Mouse (Mus musculus) layer of hippocampus, postnatal 36 days (tissue): ENCODE measurements around the gene Sash1. TPM values are rescaled to one million over a fixed set of nuclear protein-coding genes. Genes with fewer than 3 reads are reported as not detected.
A peak's percentile ranks its signal among the peaks of the same experiment; 100 is the strongest.

Source experiments
- DNase-seq, 2 experiments: peaks; one replicate each; pipeline ENCODE4 v3.0.0; 2022
- total RNA-seq, 2 experiments: library from RNA; stranded (reverse); gene quantifications; 2 replicates each; pipeline ENCODE4 v1.2.3; 2021

The Sash1 gene
- total RNA-seq, 2 experiments from 2014 or later = 79.8 to 81.5 TPM

DNA sequence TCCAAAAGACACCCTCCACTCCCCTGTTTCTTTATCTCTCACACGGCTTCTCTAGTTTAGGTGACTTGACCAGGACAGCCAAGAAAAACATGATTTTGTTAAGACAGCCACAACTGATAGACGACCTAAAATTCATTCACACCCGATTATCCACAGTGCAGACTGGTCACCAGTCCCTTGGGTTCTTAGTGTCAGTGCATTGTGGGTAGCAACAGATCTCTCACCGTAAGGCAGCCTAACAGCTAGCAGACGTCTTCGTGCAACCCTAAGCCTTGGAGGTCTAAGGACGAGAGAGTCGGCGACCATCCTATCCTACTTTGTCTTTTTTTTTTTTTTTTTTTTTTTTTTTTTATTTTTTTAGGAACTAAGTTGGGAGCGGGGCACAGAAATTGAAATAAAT is 34.2 kb downstream of the Sash1 start:
- DNase-seq = no peak

DNA sequence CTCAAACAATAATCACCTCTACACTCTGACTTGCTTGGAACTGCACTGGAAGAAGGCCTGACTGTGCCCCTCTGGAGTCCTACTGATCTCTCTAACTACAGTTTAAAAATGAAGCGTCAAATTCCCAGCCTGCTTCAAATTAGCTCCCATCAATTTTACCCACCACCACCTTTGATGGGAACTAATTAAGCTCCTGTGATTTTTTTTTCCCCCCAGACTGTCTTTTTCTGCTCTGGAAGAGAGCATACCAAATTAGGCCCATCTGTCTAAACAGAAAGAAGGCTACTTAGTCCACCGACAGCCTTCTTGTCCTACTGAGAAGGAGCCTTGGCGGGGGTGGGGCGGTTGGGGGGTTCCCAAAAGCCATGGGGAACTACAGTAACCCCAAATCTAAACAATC is 37.9 kb downstream of the Sash1 start:
- DNase-seq = no peak

DNA sequence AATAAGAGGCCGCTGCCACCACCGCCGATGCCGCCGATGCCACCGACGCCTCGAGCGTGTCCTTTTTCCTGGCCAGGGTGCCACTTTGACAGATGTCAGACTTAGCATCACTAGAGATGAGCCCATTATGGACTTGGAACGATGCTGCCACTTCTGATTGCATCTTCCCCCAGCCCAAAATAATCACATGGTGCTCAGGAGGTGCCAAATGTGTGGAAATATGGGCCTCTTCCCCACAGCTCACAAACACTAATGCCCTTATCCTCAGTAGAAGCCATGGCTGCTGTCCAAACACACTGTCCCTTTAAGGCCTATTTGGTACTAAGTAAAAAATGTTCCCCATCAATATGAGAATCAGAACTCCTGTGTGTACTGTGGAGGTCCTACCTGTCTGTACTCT is 39.6 kb downstream of the Sash1 start:
- no peak for DNase-seq

DNA sequence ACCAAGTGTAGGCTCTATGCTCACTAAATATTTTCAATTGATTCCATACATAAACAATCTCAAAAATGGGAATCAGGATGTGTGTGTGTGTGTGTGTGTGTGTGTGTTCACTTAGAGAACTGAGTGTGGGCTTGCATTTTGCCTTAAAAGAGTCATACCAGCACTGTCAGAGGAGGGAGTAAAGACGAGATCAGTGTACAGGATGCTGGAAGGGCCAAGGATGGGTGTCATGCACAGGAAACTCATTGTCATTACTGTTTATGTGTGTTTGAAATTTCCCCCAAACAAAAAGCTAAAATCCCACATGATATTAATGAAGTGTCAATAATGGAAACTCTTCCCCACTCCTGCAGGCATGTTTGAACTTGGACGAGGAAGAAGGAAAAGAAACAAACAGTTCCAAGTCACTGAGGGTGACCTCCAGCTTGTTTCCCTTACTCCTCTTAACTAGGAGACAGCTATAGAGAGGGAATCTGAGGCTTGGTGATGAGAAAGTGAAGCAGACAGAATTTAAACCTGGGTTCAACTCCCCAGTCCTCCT is 40.6 kb downstream of the Sash1 start:
- no peak for DNase-seq

DNA sequence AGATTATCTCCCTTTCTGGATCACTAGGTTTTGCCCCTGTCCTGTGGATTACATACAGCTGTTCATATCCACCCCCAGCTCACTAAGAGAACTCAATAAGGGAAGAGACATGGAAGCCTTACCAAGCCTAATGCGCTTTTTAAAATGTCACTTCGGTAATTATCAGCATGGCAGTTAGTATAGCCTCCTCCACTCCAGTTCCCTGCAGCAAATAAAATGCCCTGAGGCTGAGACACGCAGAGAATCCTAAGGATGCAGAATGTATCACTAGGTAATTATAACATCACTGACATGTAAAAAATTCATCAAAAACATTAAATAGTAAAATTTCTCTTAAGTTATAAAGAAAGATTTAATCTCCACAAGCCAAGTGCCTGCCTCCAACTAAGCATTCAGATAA is 45.9 kb downstream of the Sash1 start:
- no peak for DNase-seq

DNA sequence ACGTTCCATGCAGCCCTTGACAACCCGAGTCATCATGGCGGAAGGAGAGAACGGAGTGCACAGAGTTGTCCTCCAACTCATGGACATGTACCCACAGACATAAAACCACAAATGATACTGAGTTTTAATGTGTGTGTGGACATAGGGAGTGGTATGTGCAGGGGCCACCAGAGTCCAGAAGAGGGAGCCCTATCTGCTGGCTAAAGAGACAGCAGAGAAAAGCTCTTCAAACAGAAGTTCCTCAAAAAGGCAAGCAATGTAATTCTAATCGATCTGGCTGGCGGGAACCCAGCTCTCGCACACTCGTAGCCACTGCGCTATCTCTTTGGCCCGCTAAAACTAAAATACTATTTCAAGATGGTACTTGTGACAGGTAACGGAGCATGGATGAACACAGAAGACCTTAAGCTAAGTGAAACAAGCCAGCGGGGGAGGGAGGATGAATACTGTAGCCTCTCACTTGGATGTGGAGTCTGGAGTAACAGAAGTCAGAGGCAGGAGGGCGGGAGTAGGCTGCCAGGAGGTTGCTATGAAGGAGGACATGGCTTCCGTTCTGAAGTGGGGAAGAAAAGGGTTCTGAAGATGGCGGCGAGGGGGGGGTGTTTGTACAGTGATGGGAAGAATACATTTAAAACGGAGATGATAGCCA is 51.9 kb downstream of the Sash1 start:
- DNase-seq = no peak

DNA sequence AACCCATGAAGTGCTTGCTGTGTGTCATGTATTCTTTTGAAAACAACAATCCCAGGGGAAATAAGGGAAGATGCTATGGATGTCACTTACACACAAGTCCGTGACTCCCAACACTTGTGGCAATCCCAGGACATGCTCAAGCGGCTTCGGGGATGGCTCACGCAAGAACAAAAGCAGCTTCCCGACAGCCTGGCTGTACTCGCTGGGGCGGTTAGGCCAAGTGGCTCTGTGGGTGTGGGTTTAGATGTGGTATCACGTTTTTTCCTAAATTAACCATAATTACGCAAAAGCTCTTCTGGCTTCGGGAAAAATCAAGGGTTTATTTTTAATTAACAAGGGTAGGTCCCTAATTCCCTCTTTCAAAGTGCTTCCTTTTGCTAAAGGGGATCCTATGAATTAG is 59.6 kb downstream of the Sash1 start:
- DNase-seq = no peak

DNA sequence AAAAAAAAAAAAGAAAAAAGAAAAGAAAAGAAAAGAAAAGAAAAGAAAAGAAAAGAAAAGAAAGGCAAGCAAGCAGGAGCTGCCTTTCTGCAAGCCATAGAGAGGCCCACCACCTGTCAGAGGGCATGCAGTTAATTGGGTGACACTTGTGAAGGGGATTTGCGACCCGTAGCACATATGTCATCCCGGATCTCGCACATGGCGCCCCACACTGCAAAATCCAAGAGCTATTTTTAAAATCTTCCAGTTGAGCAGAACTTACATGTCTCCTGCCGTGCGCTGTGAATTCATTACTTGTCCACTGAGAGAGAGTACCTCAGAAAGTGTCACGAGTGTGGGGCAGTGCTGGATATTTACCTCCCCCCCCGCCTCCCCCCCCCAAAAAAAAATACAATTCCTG is 60.0 kb downstream of the Sash1 start:
- no peak for DNase-seq

DNA sequence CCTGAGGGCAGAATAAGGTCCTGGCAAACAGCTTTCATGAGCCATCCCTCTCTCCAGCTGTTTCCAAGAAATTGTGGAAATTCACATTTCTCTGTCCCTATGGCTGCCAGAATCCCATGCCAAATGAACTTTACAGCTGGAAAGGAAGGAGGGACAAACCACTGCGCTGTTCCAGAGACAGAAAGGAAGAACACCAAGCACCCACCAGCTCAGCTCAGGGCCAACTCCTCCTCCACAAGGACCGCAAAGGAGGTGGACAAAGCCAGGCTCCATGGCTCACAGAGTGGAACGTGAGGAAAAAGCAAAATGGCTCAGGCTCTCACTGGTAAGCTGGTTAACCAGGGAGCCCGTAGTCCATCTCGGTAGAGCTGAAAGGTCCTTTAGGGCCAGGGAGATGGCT is 67.8 kb downstream of the Sash1 start:
- no peak for DNase-seq

DNA sequence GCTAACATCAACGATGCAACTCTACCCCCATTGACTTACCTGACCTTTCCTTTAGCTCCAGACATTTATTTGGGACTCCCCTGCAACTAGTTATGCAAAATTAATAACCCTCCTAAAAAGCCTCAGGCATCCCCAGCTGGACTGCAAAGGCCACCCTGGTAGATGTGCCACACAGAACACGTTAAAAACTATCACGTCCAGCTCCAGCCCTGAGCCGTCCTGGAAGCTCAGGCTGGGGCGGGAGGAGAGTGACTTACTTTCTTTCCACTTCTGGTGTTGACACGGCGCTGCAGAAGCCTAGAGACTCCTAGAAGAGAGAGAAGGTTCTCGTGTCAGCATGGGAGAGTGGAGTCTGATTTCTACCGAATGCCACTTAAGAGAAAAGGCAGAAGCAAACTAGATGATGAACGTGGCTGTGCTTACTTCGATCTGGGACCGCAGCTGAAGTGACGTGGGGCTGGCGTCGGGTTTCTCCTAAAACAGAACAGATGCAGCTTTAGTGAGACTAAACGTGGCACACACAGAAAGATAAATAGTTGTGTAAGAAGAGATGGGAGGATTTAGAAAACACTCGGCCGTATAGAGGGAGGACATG is 71.8 kb downstream of the Sash1 start:
- DNase-seq = no peak

DNA sequence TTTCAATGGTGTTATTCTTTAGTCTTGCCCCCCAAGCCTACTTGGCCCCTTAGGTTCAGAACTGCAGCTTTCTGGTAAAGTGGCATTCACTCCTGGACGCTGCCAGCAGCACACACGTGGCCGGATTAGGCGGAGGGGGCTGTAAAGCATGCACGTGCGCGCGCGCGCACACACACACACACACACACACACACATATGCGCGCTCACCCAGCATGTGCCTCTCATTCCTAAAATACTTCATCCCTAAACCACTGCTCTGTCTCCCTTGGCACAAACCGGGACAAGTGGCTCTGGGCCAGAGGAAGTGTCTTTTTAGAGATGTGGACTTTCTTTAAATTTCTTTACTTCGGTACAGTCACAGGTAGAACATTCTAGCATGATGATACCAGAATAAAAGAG is 72.6 kb downstream of the Sash1 start:
- no peak for DNase-seq

DNA sequence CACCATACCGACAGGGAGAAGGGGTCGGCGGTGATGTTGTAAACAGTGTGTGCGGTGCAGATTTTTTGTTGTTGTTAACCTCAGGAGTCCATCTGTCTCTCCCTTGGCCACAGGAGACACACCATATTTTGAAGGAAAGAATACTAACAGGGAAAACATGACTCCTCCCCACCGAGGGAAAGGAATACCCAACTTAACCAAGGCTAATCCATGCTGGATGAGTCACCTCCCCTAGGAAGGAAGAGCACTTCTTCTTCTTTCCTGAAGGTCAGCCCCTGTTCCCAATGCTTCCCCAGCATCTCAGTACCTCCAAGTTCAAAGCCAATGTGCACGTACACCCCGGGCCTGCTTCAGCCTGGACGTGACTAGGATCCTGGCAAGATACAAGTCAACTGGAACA is 73.1 kb downstream of the Sash1 start:
- no peak for DNase-seq

DNA sequence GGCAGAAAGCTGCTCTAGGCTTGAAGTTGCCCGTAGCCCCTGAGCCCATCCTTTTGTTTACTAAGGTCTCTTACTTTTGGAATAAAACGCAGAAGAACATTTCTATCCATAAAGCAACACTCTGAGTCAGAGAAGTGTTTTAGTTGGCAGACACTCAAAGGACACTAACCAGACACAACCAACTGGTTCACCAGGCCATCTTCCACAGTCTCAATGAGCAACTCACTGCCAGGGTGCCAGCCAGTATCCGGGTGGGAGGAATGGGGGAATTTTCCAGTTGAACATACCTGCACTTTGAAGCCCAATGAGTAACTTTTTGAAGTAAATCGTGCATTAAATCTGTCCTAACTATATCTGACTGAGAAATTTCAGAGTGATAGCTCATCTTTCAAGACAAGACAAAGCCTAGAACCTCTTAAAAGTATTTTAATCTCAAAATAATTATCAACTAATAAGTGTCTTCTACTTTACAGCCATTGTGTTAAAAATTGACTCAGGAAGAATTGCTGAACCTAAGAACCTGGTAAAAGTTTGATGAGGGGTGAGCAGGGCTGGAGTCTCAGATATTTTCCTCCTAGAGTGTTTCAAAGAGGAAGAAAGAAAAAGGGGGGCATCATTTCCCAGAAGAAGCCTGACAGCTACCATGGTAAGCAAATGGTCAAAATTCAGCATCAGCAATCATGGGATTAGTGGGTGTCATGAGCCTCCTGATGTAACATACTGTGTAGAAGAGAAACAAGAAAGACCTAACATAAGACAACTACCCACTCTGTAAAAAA is 74.4 kb downstream of the Sash1 start:
- no peak for DNase-seq

DNA sequence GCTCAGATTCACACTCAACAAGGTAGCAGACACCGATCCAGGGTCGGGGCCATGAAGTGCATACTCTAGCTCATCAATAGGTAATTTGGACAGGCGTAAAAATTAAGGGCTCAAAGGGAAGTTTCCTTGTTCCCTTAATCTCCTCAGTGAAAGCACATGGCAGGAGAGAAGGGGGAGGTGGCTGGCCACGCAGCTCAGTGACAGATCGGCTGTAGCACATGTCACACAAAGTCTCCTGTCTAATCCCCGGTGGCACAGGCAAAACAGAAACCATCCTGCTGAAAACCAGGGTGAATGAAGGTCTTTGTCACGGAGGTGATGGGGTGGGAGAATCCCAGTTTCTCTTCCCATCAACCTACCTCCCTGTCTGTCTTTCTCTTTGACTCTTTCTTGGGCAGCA is 75.4 kb downstream of the Sash1 start:
- no peak for DNase-seq

DNA sequence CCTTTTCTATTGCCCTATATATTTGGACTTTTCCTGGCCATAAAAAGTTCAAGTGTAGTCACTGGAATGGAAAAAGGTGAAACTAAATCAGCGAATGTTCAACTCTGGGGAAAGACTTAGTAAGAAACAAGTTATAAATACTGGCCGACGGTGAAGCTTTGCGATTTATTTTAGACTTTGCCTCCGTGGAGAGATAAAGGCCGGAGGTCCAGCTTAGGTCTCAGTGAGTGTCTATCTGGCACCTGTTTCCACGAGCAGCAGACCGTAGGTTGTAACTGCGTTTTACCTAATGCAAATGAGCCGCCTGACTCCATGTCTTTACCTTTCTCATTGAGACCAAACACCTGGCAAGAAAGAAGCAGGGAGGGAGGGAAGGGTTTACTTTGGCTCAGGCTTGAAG is 77.5 kb downstream of the Sash1 start:
- no peak for DNase-seq

DNA sequence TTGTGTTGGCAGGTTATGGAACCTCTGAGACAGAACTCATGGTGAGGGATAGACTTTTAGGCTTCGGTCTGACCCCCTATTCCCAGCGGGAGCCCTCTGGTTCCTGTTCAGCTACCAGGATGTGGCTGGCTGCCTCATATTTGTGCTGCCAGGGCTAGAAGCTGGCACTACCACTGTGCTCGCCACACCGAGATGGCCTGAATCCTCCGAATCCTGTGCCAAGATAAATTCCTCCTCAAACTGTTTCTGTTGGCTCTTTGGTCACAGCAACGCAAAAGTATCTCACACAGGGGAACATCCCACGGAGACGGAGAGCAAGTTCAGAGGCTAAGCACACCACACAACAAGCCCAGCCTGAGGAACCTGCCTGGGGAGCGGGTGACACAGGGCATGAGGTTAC is 78.3 kb downstream of the Sash1 start:
- no peak for DNase-seq

DNA sequence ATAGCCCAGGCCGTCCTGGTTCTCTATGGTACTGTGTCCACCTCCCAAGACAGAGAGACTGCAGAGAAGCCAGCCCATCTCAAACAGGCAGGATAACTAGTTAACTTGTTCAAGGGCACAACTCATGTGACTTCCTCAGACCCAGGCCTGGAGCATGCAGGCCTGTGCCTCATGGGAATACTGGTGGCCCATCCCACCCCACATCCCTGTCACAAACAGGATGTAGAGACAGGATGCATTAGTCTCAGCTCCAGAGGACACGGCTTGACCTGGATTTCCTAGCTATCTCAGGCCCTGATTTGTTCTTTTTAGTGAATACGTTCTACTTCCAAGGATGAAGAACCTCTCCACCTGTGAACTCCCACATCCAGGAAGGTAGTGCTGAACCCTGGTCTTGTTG is 80.5 kb downstream of the Sash1 start:
- DNase-seq = no peak

DNA sequence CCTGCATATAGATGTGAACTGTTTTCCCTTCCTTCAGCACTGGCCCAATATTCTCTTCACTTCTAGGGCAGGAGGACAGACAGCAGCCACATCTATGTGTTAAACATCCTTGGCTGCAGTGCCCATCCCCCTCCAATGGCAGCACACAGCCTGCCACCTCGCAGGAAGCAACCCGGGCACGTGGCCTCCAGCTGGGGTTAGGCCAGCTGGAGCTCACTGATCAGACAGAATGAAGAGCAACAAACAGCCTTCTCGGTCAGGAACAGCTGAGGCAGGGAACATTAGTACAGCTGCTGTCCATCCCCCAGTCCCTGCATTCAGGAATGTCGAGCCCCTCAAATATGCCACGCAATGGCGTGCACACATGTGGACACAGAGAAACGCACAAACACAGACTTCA is 81.6 kb downstream of the Sash1 start:
- DNase-seq = peak; percentile 51 to 57

DNA sequence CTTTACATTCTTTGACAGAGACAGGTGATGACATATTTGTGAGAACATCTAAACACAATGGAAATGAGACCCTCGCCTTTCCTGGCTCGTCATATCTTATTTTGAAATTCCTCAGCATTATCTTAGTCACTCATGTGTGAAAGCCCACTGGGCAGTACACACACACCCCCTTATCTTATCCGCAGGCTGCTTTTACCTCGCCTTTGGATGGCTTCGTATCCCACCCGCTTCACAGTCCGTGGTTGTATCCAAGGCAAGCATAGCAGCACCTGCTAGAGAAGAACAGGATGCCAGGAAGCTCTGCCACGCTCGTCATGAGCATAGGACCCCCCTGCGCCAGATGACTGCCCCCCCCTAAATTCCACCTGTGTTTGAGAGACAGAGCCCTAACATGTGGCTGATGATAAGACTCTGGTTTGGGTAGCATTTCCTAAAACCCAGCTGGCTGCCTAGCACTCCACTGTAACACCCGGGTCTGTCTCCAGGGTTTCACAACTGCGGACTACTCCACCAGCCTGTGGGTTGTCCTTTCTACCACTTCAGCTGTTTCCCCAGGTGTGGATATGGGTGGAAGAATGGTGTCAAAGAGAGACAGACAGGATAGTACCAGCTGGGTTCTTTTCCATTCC is 84.0 kb downstream of the Sash1 start:
- no peak for DNase-seq

DNA sequence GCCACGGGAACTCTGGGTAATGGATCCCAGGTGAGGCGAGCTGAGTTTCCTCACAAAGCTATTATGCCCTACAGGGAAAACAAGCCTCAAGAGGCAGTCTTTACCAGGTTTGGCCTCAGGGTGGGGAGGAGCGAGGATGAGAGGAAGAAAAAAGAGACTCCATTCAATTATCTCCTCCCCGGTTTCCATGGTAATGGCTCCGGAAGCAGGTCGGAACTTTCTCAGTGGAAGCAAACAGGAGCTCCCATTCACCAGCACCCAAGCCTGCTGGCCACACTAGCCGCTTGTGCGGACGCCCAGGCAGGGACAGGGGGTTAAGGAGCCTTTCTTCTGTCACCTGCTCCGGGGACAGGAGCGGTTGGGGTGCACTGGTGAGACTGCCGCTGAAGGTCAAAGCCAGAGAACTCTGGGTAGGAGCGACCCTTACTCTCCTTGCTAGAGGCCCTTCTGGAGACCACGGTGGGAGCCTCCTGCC is 84.7 kb downstream of the Sash1 start:
- DNase-seq = peak; percentile 64 to 67

DNA sequence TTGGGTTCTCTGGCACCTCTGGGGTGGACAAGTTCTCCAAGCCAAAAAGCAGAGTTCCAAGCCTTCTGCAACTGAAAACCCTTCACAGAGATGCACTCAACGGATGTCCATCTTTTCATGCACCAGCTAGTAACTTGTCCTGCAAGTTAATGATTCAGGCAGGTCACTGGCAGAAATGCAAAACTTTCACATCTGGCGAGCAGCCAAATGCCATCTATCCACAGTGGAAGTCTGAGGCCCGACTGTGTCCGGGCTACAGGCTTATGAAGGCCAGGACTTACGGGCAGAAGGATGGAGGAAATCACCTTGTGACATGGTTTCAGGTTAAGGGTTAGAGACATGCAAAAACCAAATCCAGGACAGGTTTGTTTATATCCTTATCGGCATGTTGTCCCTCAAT is 88.0 kb downstream of the Sash1 start:
- no peak for DNase-seq

DNA sequence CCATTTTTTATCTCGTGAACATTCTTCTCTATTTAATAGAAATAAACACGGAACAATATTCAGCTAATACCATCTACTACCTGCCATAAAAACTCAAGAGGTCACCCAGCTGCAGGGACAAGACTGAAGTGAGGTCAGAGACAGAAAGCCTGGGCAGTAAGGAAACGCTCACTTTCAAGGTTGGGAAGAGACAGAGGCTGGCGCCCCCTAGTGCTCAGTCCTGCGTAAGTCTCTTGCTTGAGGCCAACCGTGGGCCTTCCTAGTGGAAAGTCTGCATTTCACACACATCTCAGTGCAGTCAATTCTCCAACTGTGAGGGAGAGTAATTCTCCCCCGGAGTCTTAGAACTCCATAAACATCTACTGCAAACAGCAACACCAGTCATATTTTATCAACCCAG is 90.5 kb downstream of the Sash1 start:
- DNase-seq = peak; percentile 54 to 65

DNA sequence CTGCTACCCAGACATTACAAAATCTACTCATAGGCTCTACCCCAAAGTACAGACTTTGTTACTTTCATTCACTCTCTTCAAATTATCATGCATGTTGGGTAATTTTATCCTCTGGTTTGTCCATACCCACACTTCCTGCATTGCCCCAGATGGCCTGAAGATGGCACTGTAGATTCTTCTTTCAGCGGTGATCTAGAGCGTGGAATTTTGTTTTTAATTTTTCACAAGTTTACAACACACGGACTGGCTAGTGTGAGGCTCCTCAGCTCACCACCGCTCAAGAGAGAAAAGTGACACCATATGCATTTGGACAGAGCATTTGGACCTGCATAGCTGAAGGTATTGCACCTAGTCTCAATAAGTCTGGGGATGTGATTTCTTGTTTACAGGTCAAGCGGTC is 93.5 kb downstream of the Sash1 start:
- peak; percentile 51 to 70 for DNase-seq
